Comparison of ENCODE assay signal across 8 mouse cellular contexts in the genomic region with DNA sequence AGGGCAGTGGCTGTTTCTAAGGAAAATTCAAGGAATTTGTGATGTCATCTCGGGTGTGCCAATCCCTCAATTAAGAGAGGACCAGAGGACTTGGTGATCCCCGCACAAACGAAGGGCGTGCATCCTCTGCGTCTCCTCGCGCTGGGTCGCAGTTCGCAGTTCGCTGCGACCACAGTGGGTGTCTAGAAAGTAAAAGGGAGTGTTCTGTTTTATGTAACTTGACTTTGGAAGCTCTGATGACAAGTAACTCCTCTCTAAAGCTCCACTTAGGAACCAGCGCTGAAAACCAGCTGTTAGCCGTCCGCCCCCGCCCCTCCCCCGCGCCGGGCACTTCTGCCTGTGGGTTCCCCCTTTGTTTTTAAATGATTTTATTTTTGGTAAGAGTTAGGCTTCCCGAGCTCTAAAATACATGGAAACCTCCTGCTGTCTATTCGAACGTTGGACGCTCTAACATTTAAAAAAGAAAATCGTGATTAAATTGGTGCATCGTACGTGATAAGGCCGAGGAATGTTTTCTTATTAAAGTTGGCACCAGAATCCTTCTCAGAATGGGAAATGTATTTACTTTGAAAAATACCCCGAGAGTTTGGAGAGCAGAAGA. TPM values are rescaled to one million over a fixed set of nuclear protein-coding genes. Genes with fewer than 3 reads are reported as not detected.
DNase-seq lines count a peak whose midpoint lies in the region; ATAC-seq and TF ChIP-seq lines count a peak whose summit lies in the region.

No protein-coding gene starts in this region.

- no peaks in the 10 kb centered on the region for H3K4me1 ChIP-seq in kidney, adult 2 months (ENCODE audit: control insufficient read depth, insufficient read depth, low read length)
- H3K4me1 ChIP-seq in embryonic facial prominence, embryonic 13.5 days, result peaks cover 21% of the 10 kb centered on the region
- H3K4me1 ChIP-seq in heart, embryonic 12.5 days (replicated peaks), result peaks cover 9% of the 10 kb centered on the region
- H3K4me1 ChIP-seq in kidney, postnatal 0 days (replicated peaks; ENCODE audit: insufficient read depth, low read length), result no peaks in the 10 kb centered on the region
- H3K4me1 ChIP-seq in liver, embryonic 14.5 days (replicated peaks; ENCODE audit: control insufficient read depth in 2 of 2, insufficient read depth in 2 of 2, low read length in 1 of 2), result peaks cover 0 to 8% of the 10 kb centered on the region in 2 experiments; a peak in 2 of 4 replicates

- H3K9me3 ChIP-seq in embryonic facial prominence, embryonic 13.5 days, result no peaks in the 10 kb centered on the region
- H3K9me3 ChIP-seq in heart, embryonic 12.5 days (replicated peaks), result no peaks in the 10 kb centered on the region
- no peaks in the 10 kb centered on the region for H3K9me3 ChIP-seq in kidney, postnatal 0 days (replicated peaks; ENCODE audit: low read length)
- H3K9me3 ChIP-seq in liver, embryonic 14.5 days (ENCODE audit: control insufficient read depth, low read length), result no peaks in the 10 kb centered on the region

- peak overlapping the region; percentile 64 for H3K9ac ChIP-seq in embryonic facial prominence, embryonic 13.5 days
- peak overlapping the region; percentile 62 for H3K9ac ChIP-seq in heart, embryonic 12.5 days
- H3K9ac ChIP-seq in kidney, postnatal 0 days (ENCODE audit: low read depth, low read length), result peak overlapping the region; percentile 36; the same call in 1 of the 2 replicates
- H3K9ac ChIP-seq in liver, embryonic 14.5 days (replicated peaks), result no peak overlapping the region

- 11% methylated on average over 27 of the region's 27 CpGs for WGBS in kidney, adult 2 months
- 10% methylated on average over 27 of the region's 27 CpGs for WGBS in embryonic facial prominence, embryonic 13.5 days
- WGBS in heart, embryonic 12.5 days, result 5% methylated on average over 27 of the region's 27 CpGs
- 9% methylated on average over 27 of the region's 27 CpGs for WGBS in kidney, postnatal 0 days
- WGBS in liver, embryonic 14.5 days (ENCODE audit: insufficient replicate concordance), result 21% methylated on average over 27 of the region's 27 CpGs

- peak; percentile 17 for DNase-seq in kidney, adult 2 months
- no peak for DNase-seq in kidney, adult 11 months
- DNase-seq in kidney, postnatal 0 days (ENCODE audit: low spot score), result peak; percentile 75
- no peak for DNase-seq in liver, embryonic 14.5 days (ENCODE audit: low read depth in 3 of 3, low spot score in 3 of 3)
- peak; percentile 59 for DNase-seq in thymus, postnatal 4 days

- ATAC-seq in embryonic facial prominence, embryonic 13.5 days (ENCODE audit: insufficient number of reproducible peaks, insufficient read depth, low FRiP score, low TSS enrichment, low read depth), result no peak
- ATAC-seq in heart, embryonic 12.5 days (ENCODE audit: insufficient number of reproducible peaks, low FRiP score), result peak; percentile 63
- peak; percentile 70 for ATAC-seq in kidney, postnatal 0 days (replicated peaks; ENCODE audit: low FRiP score, low read depth)
- no peak for ATAC-seq in liver, embryonic 14.5 days (ENCODE audit: insufficient read depth)
- ATAC-seq in monocyte, adult 5-6 weeks (replicated peaks; ENCODE audit: insufficient number of reproducible peaks, low FRiP score, low TSS enrichment, poor library complexity, severe bottlenecking), result peak; percentile 32

- TF ChIP-seq CTCF in kidney, adult 2 months (conservative IDR thresholded peaks at IDR 0.05; ENCODE audit: insufficient read depth, insufficient read length, low read depth, low read length), result no peak
- no peak for TF ChIP-seq CTCF in kidney, postnatal 0 days (IDR thresholded peaks at IDR 0.05; ENCODE audit: low read depth)
- TF ChIP-seq CTCF in liver, embryonic 14.5 days (IDR thresholded peaks at IDR 0.05; ENCODE audit: low read depth), result no peak

- H3K27ac ChIP-seq in kidney, adult 2 months (ENCODE audit: insufficient read depth, low read depth, low read length), result peak overlapping the region; percentile 72
- peak overlapping the region; percentile 89 for H3K27ac ChIP-seq in embryonic facial prominence, embryonic 13.5 days
- H3K27ac ChIP-seq in heart, embryonic 12.5 days (ENCODE audit: poor library complexity, severe bottlenecking), result peak overlapping the region; percentile 76
- H3K27ac ChIP-seq in kidney, postnatal 0 days, result peak overlapping the region; percentile 75
- no peak overlapping the region for H3K27ac ChIP-seq in liver, embryonic 14.5 days

- H3K4me3 ChIP-seq in kidney, adult 2 months (ENCODE audit: insufficient read depth, low read depth, low read length), result peak overlapping the region; percentile 44
- H3K4me3 ChIP-seq in embryonic facial prominence, embryonic 13.5 days, result peak overlapping the region; percentile 41
- peak overlapping the region; percentile 41 for H3K4me3 ChIP-seq in heart, embryonic 12.5 days
- peak overlapping the region; percentile 28 for H3K4me3 ChIP-seq in kidney, postnatal 0 days (replicated peaks; ENCODE audit: low read depth, low read length)
- H3K4me3 ChIP-seq in liver, embryonic 14.5 days (ENCODE audit: insufficient read depth in 1 of 2, low read depth in 2 of 2, low read length in 2 of 2), result no peak overlapping the region; a peak in 1 of 4 replicates

- no peaks in the 10 kb centered on the region for H3K27me3 ChIP-seq in kidney, adult 2 months (replicated peaks; ENCODE audit: control insufficient read depth, insufficient read depth, low read length)
- H3K27me3 ChIP-seq in embryonic facial prominence, embryonic 13.5 days, result no peaks in the 10 kb centered on the region
- H3K27me3 ChIP-seq in heart, embryonic 12.5 days (replicated peaks), result no peaks in the 10 kb centered on the region; the same call in 1 of the 2 replicates
- no peaks in the 10 kb centered on the region for H3K27me3 ChIP-seq in kidney, postnatal 0 days (ENCODE audit: insufficient read depth, low read length)
- no peaks in the 10 kb centered on the region for H3K27me3 ChIP-seq in liver, embryonic 14.5 days (ENCODE audit: control insufficient read depth, insufficient read depth, low read length)

- TF ChIP-seq EP300 in liver, embryonic 14.5 days (IDR thresholded peaks at IDR 0.05; ENCODE audit: low read depth), result no peak

- H3K4me2 ChIP-seq in embryonic facial prominence, embryonic 13.5 days, result peak overlapping the region; percentile 68
- peak overlapping the region; percentile 77 for H3K4me2 ChIP-seq in heart, embryonic 12.5 days
- peak overlapping the region; percentile 56 for H3K4me2 ChIP-seq in kidney, postnatal 0 days (ENCODE audit: low read length)
- H3K4me2 ChIP-seq in liver, embryonic 14.5 days (ENCODE audit: low read depth), result peak overlapping the region; percentile 50

- no peaks in the 10 kb centered on the region for H3K36me3 ChIP-seq in kidney, adult 2 months (ENCODE audit: control insufficient read depth, insufficient read depth, low read length)
- no peaks in the 10 kb centered on the region for H3K36me3 ChIP-seq in embryonic facial prominence, embryonic 13.5 days
- H3K36me3 ChIP-seq in heart, embryonic 12.5 days, result no peaks in the 10 kb centered on the region
- H3K36me3 ChIP-seq in kidney, postnatal 0 days (ENCODE audit: insufficient read depth, low read length), result no peaks in the 10 kb centered on the region
- no peaks in the 10 kb centered on the region for H3K36me3 ChIP-seq in liver, embryonic 14.5 days (replicated peaks; ENCODE audit: control insufficient read depth, insufficient read depth, low read depth)

- TF ChIP-seq POLR2A in kidney, adult 2 months (IDR thresholded peaks at IDR 0.05; ENCODE audit: low read depth, low read length), result no peak

RNA-seq across cellular contexts. Expression of gene Rap1b, which starts 59.9 kb away (rescaled TPM):
- polyA plus RNA-seq in kidney, adult 2 months (2012; rRNA removed), result 23.2 and 38.2 TPM in 2 replicates
- 160 and 168 TPM in 2 replicates for polyA plus RNA-seq in embryonic facial prominence, embryonic 13.5 days (2015; fragmentation: Nextera tagmentation; extraction: Ambion mirVana)
- polyA plus RNA-seq in heart, embryonic 12.5 days (2016; fragmentation: Nextera tagmentation; extraction: Ambion mirVana), result 131 and 132 TPM in 2 replicates
- polyA plus RNA-seq in kidney, postnatal 0 days (2015; fragmentation: Nextera tagmentation; extraction: Ambion mirVana), result 174 TPM in 2 replicates
- polyA plus RNA-seq in liver, embryonic 14.5 days (2012; rRNA removed), result 31.0 and 46.7 TPM in 2 replicates
- polyA plus RNA-seq in liver, embryonic 14.5 days (2014; fragmentation: Nextera tagmentation; extraction: Ambion mirVana), result 101 and 108 TPM in 2 replicates
- 807 to 1,253 TPM (median 1,136 TPM) in 3 replicates for total RNA-seq in monocyte, adult 5-6 weeks (2017)

Comparison
In these comparisons a context has a peak if more than half of its experiments do, and no peak if none do; other contexts are left out.
1. DNase-seq: peak in kidney, adult 2 months (single experiment), kidney, postnatal 0 days (single experiment) and thymus, postnatal 4 days (single experiment); none in kidney, adult 11 months (single experiment) and liver, embryonic 14.5 days (0 of 3).
2. H3K4me3 ChIP-seq: peak in kidney, adult 2 months (single experiment), embryonic facial prominence, embryonic 13.5 days (single experiment), heart, embryonic 12.5 days (single experiment) and kidney, postnatal 0 days (single experiment); none in liver, embryonic 14.5 days (0 of 2).
3. ATAC-seq: peak in heart, embryonic 12.5 days (single experiment), kidney, postnatal 0 days (single experiment) and monocyte, adult 5-6 weeks (single experiment); none in embryonic facial prominence, embryonic 13.5 days (single experiment) and liver, embryonic 14.5 days (single experiment).
4. Peak in every context shown above with its lines, with median percentiles within 50 percentile points of each other: H3K4me2 ChIP-seq.